Mouse (Mus musculus) CD4-positive, CD25-positive, alpha-beta regulatory T cell, adult 4 months (primary cell): ENCODE measurements around the gene Grid2. TPM values are rescaled to one million over a fixed set of nuclear protein-coding genes. Genes with fewer than 3 reads are reported as not detected.

ENCODE experiments used
- ATAC-seq: one replicate; pipeline ENCODE4 v1.8.0; 2017
- polyA plus RNA-seq, 2 experiments: library from polyadenylated mRNA; unstranded; fragments of 100-300 nt; shearing (Covaris generic); gene quantifications; one replicate each; pipeline ENCODE4 v1.2.1; 2017

Gene Grid2
- polyA plus RNA-seq, 2 experiments from 2014 or later = not detected

- ATAC-seq = no peak
These were observed 1072.2 kb downstream of the Grid2 start for GRCm38 (mm10) chr6:64327876-64328275.

- ATAC-seq = no peak
These were observed 1142.9 kb downstream of the Grid2 start for GRCm38 (mm10) chr6:64398413-64399098.

GRCm38 (mm10) chr6:64427658-64428057 is 1172.0 kb downstream of the Grid2 start:
- no peak for ATAC-seq

GRCm38 (mm10) chr6:64428898-64429297 is 1173.2 kb downstream of the Grid2 start:
- no peak for ATAC-seq

- ATAC-seq = no peak
These were observed 1192.5 kb downstream of the Grid2 start for GRCm38 (mm10) chr6:64448127-64448526.

GRCm38 (mm10) chr6:64448864-64449355 is 1193.2 kb downstream of the Grid2 start:
- no peak for ATAC-seq

- no peak for ATAC-seq
These were observed 1195.1 kb downstream of the Grid2 start for GRCm38 (mm10) chr6:64450770-64451169.

GRCm38 (mm10) chr6:64479884-64480283 is 1224.2 kb downstream of the Grid2 start:
- no peak for ATAC-seq

- no peak for ATAC-seq
These were observed 1224.9 kb downstream of the Grid2 start for GRCm38 (mm10) chr6:64480592-64480991.

GRCm38 (mm10) chr6:64490313-64491067 is 1234.8 kb downstream of the Grid2 start:
- no peak for ATAC-seq

- ATAC-seq = no peak
These were observed 1248.7 kb downstream of the Grid2 start for GRCm38 (mm10) chr6:64504394-64504793.

- ATAC-seq = no peak
These were observed 1286.5 kb downstream of the Grid2 start for GRCm38 (mm10) chr6:64542168-64542567.

GRCm38 (mm10) chr6:64553645-64554044 is 1298.0 kb downstream of the Grid2 start:
- no peak for ATAC-seq

GRCm38 (mm10) chr6:64555220-64555619 is 1299.5 kb downstream of the Grid2 start:
- no peak for ATAC-seq

GRCm38 (mm10) chr6:64568599-64568998 is 1312.9 kb downstream of the Grid2 start:
- no peak for ATAC-seq

GRCm38 (mm10) chr6:64581338-64581737 is 1325.7 kb downstream of the Grid2 start:
- no peak for ATAC-seq

GRCm38 (mm10) chr6:64588487-64589205 is 1333.0 kb downstream of the Grid2 start:
- ATAC-seq = no peak

GRCm38 (mm10) chr6:64596261-64596660 is 1340.6 kb downstream of the Grid2 start:
- ATAC-seq = no peak

- no peak for ATAC-seq
These were observed 1341.2 kb downstream of the Grid2 start for GRCm38 (mm10) chr6:64596835-64597234.

- ATAC-seq = no peak
These were observed 1342.5 kb downstream of the Grid2 start for GRCm38 (mm10) chr6:64598144-64598561.

- no peak for ATAC-seq
These were observed 1350.1 kb downstream of the Grid2 start for GRCm38 (mm10) chr6:64605753-64606152.

- no peak for ATAC-seq
These were observed 1351.4 kb downstream of the Grid2 start for GRCm38 (mm10) chr6:64607041-64607440.

- ATAC-seq = no peak
These were observed 1352.3 kb downstream of the Grid2 start for GRCm38 (mm10) chr6:64607942-64608341.
